Mouse (Mus musculus): ENCODE results near the gene Exoc6b.

DNA sequence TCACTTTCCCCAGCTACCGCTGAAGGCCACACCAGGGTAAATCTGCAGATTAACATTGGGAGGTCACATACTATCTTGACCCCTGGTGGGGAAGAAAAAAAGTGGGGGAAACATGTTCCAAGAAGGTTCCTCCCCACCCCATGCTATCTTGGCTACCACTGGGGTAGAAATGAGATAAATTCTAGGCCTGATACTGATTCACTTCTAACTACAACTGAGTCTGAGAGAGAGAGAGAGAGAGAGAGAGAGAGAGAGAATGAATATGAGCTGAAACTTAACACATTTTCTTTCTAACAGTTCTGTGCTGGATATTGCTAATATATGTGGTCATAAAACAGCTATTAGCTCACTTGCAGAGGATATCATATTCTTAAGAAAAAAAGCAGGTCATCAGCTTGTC, 184.2 kb downstream of the Exoc6b start:
- TF ChIP-seq FLI1 (IDR thresholded peaks at IDR 0.05; ENCODE audit: low read length) = no peak
- no peak for TF ChIP-seq GATA1 (IDR thresholded peaks at IDR 0.05; ENCODE audit: borderline replicate concordance, low read length)

Data from megakaryocyte, embryonic 14.5 days (primary cell).